Mouse (Mus musculus) liver, embryonic 13.5 days (tissue): ENCODE measurements around the gene Olfr448. TPM values are rescaled to one million over a fixed set of nuclear protein-coding genes. Genes with fewer than 3 reads are reported as not detected.

Experiments used
- ATAC-seq: fragments of 200-750 bp; cut with Nextera tagmentation; 2 replicates; pipeline ENCODE4 v1.8.0; 2017; ENCODE audit warnings: low read depth, mild to moderate bottlenecking, moderate number of reproducible peaks, moderate library complexity
- DNase-seq: peaks from one replicate; pipeline ENCODE4 v3.0.0; 2022
- H3K27ac ChIP-seq: fragments of 300-500 bp; sonication (generic); 2 replicates; pipeline ENCODE4 v1.5.1; 2015; ENCODE audit warnings: moderate library complexity, mild to moderate bottlenecking, inconsistent platforms
- H3K27me3 ChIP-seq: fragments of 300-500 bp; sonication (generic); 2 replicates; pipeline ENCODE4 v1.6.1; 2015; ENCODE audit warnings: mild to moderate bottlenecking, inconsistent platforms
- H3K36me3 ChIP-seq: fragments of 300-500 bp; sonication (generic); 2 replicates; pipeline ENCODE4 v1.6.1; 2015; ENCODE audit warnings: mild to moderate bottlenecking, inconsistent platforms
- H3K4me1 ChIP-seq: fragments of 300-500 bp; sonication (generic); replicated peaks from 2 replicates; pipeline ENCODE4 v1.6.1; 2015; ENCODE audit warnings: inconsistent platforms
- H3K4me2 ChIP-seq: fragments of 300-500 bp; sonication (generic); 2 replicates; pipeline ENCODE4 v1.6.1; 2015; ENCODE audit warnings: inconsistent platforms, mild to moderate bottlenecking, moderate library complexity
- H3K4me3 ChIP-seq: fragments of 300-500 bp; sonication (generic); replicated peaks from 2 replicates; pipeline ENCODE4 v1.5.1; 2015; ENCODE audit warnings: mild to moderate bottlenecking, inconsistent platforms
- H3K9ac ChIP-seq: fragments of 300-500 bp; sonication (generic); 2 replicates; pipeline ENCODE4 v1.6.1; 2015; ENCODE audit warnings: mild to moderate bottlenecking, inconsistent platforms
- H3K9me3 ChIP-seq: fragments of 300-500 bp; sonication (generic); replicated peaks from 2 replicates; pipeline ENCODE4 v1.6.1; 2016; ENCODE audit warnings: inconsistent platforms
- WGBS: fragments of 180-500 bp; shearing (Covaris S2); methylation state at CpG from one replicate; pipeline ENCODE4 v1.1.7; 2015; ENCODE audit not compliant: insufficient replicate concordance; 5-methylcytosine and 5-hydroxymethylcytosine counted together
- polyA plus RNA-seq: library from polyadenylated mRNA; unstranded; fragments of >200 nt; fragmentation: Nextera tagmentation; extraction: Ambion mirVana; gene quantifications from 2 replicates; pipeline ENCODE4 v1.2.1, GENCODE M21; 2015

Gene Olfr448
- not detected in 2 replicates for polyA plus RNA-seq

- no peaks in the 10 kb centered on the region for H3K36me3 ChIP-seq
- no peaks in the 10 kb centered on the region for H3K9me3 ChIP-seq
- ATAC-seq (no peak), DNase-seq (no peak)
- 67% methylated on average over 1 of the region's 1 CpGs for WGBS
- no peak within 1 kb of the TSS for H3K27ac ChIP-seq
- H3K4me3 ChIP-seq, result no peak within 1 kb of the TSS
- no peak within 1 kb of the TSS for H3K9ac ChIP-seq
- H3K4me1 ChIP-seq, result no peaks in the 10 kb centered on the region
- no peaks in the 10 kb centered on the region for H3K27me3 ChIP-seq
- no peak within 1 kb of the TSS for H3K4me2 ChIP-seq
These were observed at the start of gene Olfr448 for GRCm38 (mm10) chr6:42890141-42890540. Gene Olfr448, plus strand, starts transcription at chr6:42890441.

- Histone ChIP-seq H3K4me2 (no peak overlapping the region), H3K36me3 (no peaks in the 10 kb centered on the region), H3K27me3 (no peaks in the 10 kb centered on the region), H3K9me3 (no peaks in the 10 kb centered on the region), H3K27ac (no peak overlapping the region), H3K9ac (no peak overlapping the region), H3K4me3 (no peak overlapping the region), H3K4me1 (no peaks in the 10 kb centered on the region)
- ATAC-seq (no peak), DNase-seq (peak; percentile 0)
- 10% methylated on average over 4 of the region's 4 CpGs for WGBS
These were observed 29.9 kb upstream of the Olfr448 start for GRCm38 (mm10) chr6:42860222-42860819.

- no peak for ATAC-seq
- Histone ChIP-seq H3K36me3 (no peaks in the 10 kb centered on the region), H3K9me3 (no peaks in the 10 kb centered on the region), H3K9ac (no peak overlapping the region), H3K27ac (no peak overlapping the region), H3K4me2 (no peak overlapping the region), H3K4me3 (no peak overlapping the region), H3K4me1 (no peaks in the 10 kb centered on the region), H3K27me3 (no peaks in the 10 kb centered on the region)
- DNase-seq, result no peak
- WGBS, result 63% methylated on average over 3 of the region's 3 CpGs
These were observed 20.5 kb upstream of the Olfr448 start for GRCm38 (mm10) chr6:42869695-42870094.

GRCm38 (mm10) chr6:42876323-42876722 lies 13.9 kb upstream of the Olfr448 start:
- Histone ChIP-seq H3K27me3 (no peaks in the 10 kb centered on the region), H3K27ac (no peak overlapping the region), H3K4me2 (no peak overlapping the region), H3K9ac (no peak overlapping the region), H3K36me3 (no peaks in the 10 kb centered on the region), H3K4me1 (no peaks in the 10 kb centered on the region), H3K4me3 (no peak overlapping the region), H3K9me3 (no peaks in the 10 kb centered on the region)
- ATAC-seq (no peak), DNase-seq (no peak)

GRCm38 (mm10) chr6:42900345-42900744 lies 10.1 kb downstream of the Olfr448 start:
- Histone ChIP-seq H3K4me1 (no peaks in the 10 kb centered on the region), H3K9ac (no peak overlapping the region), H3K9me3 (no peaks in the 10 kb centered on the region), H3K27me3 (no peaks in the 10 kb centered on the region), H3K36me3 (no peaks in the 10 kb centered on the region), H3K4me3 (no peak overlapping the region), H3K4me2 (no peak overlapping the region), H3K27ac (no peak overlapping the region)
- DNase-seq, result no peak
- no peak for ATAC-seq
- WGBS, result 3% methylated on average over 1 of the region's 1 CpGs

- Histone ChIP-seq H3K4me2 (no peak within 1 kb of the TSS), H3K4me3 (no peak within 1 kb of the TSS), H3K27ac (no peak within 1 kb of the TSS), H3K9me3 (no peaks in the 10 kb centered on the region), H3K4me1 (no peaks in the 10 kb centered on the region), H3K27me3 (no peaks in the 10 kb centered on the region), H3K9ac (no peak within 1 kb of the TSS), H3K36me3 (no peaks in the 10 kb centered on the region)
- no peak for DNase-seq
- ATAC-seq, result no peak
These were observed 18.3 kb downstream of the Olfr448 start, which contains the start of gene Olfr447 for GRCm38 (mm10) chr6:42908578-42908977. Gene Olfr447, plus strand, starts transcription at chr6:42908878.

- Histone ChIP-seq H3K9me3 (no peaks in the 10 kb centered on the region), H3K27me3 (no peaks in the 10 kb centered on the region), H3K4me1 (no peaks in the 10 kb centered on the region), H3K4me2 (no peak within 1 kb of the TSS), H3K36me3 (no peaks in the 10 kb centered on the region), H3K4me3 (no peak within 1 kb of the TSS), H3K9ac (no peak within 1 kb of the TSS), H3K27ac (no peak within 1 kb of the TSS)
- WGBS, result 44% methylated on average over 2 of the region's 2 CpGs
- ATAC-seq (no peak), DNase-seq (no peak)
These were observed 30.8 kb downstream of the Olfr448 start, which contains the start of gene Olfr446 for GRCm38 (mm10) chr6:42921077-42921476. Gene Olfr446, plus strand, starts transcription at chr6:42921377.

Other genes with a start within 250 kb of the Olfr448 start
- gene Tcaf2, start 245.2 kb upstream of the Olfr448 start, polyA plus RNA-seq, result 0.24 and 0.27 TPM in 2 replicates
- gene Tcaf1, start 180.4 kb upstream of the Olfr448 start, polyA plus RNA-seq, result 6.0 and 7.8 TPM in 2 replicates
- not detected in 2 replicates for gene Olfr453, start 151.1 kb upstream of the Olfr448 start, polyA plus RNA-seq
- gene Olfr38, start 134.0 kb upstream of the Olfr448 start, polyA plus RNA-seq, result not detected in 2 replicates
- not detected in 2 replicates for gene Olfr452, start 105.3 kb upstream of the Olfr448 start, polyA plus RNA-seq
- gene Olfr450, start 78.5 kb upstream of the Olfr448 start, polyA plus RNA-seq, result not detected in 2 replicates
- gene Olfr449, start 56.1 kb upstream of the Olfr448 start, polyA plus RNA-seq, result not detected in 2 replicates
- not detected in 2 replicates for gene Olfr447, start 18.4 kb downstream of the Olfr448 start, polyA plus RNA-seq
- gene Olfr446, start 30.9 kb downstream of the Olfr448 start, polyA plus RNA-seq, result not detected in 2 replicates
- not detected in 2 replicates for gene Olfr444, start 58.6 kb downstream of the Olfr448 start, polyA plus RNA-seq
- not detected in 2 replicates for gene Olfr441, start 215.9 kb downstream of the Olfr448 start, polyA plus RNA-seq